Comparison of ENCODE assay signal across 12 mouse cellular contexts in the genomic region with DNA sequence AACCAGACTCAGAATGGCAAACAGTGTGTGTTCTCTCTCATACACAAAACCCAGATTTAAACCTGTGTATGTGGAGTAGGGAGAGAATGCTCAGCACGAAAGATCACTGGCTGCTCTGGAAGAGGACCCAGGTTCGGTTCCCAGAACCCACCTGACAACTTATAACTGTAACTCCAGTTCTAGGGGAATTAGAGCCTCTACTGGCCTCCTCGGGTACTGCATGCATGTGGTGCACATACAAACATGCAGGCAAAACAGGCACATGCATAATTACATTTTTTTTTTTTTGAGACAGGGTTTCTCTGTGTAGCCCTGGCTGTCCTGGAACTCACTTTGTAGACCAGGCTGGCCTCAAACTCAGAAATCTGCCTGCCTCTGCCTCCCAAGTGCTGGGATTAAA. TPM values are rescaled to one million over a fixed set of nuclear protein-coding genes. Genes with fewer than 3 reads are reported as not detected.
"Had no signal": no experiment of that assay in that cellular context is flagged by ENCODE, and none has a peak within 500 bp of the region (broad histone marks: within the 10 kb centered on the region; RNA-seq: fewer than 3 reads in every experiment).

No protein-coding gene starts in this region.

RNA-seq across cellular contexts. Expression of a gene that starts 9.2 kb away (rescaled TPM):
- total RNA-seq: layer of hippocampus, postnatal 25 days; left cerebral cortex, adult 8-10 months; left cerebral cortex, postnatal 25 days; megakaryocyte, adult 5-6 weeks; monocyte, adult 5-6 weeks; neutrophil, adult 5-6 weeks had no signal
- polyA plus RNA-seq: limb, embryonic 15.5 days; liver, embryonic 12.5 days had no signal

RNA-seq across cellular contexts. Expression of a gene that starts 58.3 kb away (rescaled TPM):
- total RNA-seq: layer of hippocampus, postnatal 25 days; left cerebral cortex, adult 8-10 months; left cerebral cortex, postnatal 25 days; megakaryocyte, adult 5-6 weeks; monocyte, adult 5-6 weeks had no signal
- polyA plus RNA-seq: kidney, embryonic 14.5 days; liver, embryonic 12.5 days; midbrain, embryonic 10.5 days; midbrain, embryonic 14.5 days; stomach, embryonic 15.5 days had no signal
